Mouse (Mus musculus) forelimb bud, embryonic 11.5 days (tissue): ENCODE results near the gene Aaas.
"Not testable (repeated sequence)": the region's sequence is repeated elsewhere in the genome, so short reads cannot be mapped to it uniquely, and the experiment has no call there.

Experiments used
- DNase-seq: peaks from one replicate; pipeline ENCODE4 v3.0.0-alpha.2; 2012; ENCODE audit warnings: low read depth, low spot score

The Aaas gene

DNA sequence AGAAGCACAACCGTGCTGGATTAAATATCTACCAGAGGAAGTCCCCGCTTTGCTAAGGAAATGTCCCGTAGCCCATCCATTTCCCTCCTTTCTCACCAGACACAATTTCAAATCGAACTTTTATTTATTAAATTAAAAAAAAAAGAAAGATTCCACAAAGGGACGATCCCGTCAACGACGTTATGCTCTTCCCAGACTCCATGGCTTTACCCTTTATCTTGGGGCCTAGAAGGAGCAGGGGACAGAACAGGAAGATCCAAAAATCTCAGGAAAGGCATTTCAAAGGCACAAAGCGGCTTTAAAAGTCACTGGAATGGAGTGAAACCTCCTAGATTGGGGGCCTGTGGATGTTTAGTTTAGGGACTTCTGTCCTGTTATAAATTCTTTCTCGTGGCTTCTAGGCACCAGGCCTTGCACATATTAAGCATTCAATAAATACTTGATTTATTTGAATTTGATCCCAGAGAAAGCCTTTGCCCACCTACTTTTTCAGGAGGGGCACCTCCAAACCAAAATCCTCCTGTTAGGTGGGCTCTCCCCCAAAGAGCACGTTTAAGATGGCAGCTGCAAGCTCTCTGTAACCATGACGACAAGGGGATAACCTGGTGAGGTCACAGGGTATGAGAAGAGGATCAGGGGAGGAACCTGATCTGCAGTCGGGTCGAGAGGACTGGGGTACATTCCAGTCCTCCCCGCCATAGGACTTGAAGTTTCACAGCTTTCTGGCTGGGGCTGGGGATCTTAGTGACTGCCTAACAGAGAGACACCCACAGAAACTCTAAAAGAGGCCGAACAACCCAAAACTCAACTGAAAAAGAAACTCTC is 6.1 kb upstream of the Aaas start:
- DNase-seq: no peak

DNA sequence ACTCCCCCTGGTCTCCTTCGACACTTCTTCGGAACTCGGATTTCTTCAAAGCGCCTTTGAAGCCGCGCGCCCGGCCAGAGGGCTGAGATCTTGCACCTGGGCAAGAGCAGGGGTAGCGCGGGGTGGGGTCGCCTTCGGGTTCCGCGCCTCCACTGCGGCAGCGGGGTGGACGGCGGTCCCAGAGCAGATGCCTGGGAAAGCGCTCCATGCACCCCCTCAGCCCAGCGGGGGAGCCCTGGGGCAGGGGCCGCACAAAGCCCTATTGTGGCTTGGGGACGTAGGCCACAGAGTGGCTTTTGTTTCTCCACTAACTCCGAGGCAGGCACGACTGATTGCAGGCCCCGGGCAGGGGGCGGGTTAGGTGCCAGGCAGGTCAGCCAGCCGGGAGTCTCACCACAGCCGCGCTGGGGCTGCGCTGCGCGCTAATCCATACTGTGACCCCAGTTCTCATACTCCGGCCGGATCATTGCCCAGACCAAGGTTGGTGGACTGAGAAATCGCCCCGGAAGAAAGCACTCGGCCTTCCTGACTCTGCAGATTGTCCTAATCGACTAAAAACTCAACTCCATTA is 5.4 kb upstream of the Aaas start:
- peak; percentile 72 for DNase-seq

DNA sequence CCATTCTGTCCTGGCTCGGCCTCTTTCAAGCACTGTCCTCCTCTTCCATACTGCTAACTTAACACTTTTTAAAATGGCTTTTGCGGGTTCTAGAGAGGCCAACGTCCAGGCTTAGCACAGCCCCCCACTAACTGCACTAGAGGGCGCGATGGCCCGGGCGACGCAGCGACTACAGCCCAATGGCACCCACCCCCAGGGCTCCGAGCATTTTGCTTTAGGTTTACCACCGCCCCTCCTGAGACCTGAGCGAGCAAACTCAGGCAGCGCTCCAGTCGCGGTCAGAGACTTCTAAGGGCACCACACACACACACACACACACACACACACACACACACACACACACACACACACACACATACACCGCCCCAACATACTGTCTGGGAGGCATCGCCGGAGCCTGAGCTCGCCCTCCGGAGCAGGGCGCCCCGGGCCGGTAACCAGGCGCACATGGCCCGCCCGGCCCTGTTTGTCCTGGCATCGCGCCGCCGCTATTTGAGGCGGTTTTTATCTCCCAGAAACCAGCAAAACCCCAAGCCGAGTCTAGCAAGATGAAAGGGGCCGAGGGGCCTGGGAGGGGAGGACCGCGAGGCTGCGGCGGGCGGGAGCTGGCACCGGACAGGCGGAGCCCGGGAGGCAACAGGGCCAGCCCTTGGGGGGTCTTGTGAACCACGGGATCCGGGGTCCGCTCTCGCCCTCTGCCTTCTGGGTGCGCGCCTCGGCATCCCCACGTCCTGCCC is 4.7 kb upstream of the Aaas start:
- peak; percentile 61 for DNase-seq

DNA sequence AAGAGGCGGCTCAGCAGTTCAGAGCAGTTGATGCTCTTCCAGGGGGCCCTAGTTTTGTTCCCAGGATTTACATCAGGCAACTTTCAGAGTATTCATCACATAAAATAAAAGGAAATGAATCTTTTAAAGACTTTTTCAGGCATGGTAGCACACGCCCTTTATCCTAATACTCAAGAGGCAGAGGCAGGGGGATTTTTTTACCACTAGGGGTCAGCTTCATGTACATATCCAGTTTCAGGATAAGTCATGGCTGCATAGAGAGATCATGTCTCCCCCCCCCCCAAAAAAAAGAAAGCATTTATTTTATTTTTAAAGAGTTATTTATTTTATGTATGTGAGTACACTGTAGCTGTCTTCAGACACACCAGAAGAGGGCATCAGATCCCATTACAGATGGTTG is 3.4 kb upstream of the Aaas start:
- no peak for DNase-seq

DNA sequence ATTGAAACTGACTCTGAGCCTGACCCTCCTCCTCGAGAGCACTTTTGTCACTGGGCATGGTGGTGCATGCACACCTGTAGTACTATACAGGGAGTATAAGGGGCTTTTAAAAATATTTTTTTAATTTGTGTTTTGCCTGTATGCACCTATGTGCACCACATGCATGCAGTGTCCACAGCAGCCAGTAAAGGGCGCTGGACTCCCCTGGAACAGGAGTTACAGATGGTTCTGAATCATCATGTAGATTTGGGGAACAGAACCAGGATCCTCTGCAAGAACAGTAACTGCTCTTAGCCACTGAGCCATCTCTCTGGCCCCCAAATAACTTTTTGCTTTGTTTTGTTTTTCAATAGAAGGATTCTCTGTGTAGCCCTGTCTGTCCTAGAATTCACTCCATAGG is 1.6 kb upstream of the Aaas start:
- DNase-seq: no peak

DNA sequence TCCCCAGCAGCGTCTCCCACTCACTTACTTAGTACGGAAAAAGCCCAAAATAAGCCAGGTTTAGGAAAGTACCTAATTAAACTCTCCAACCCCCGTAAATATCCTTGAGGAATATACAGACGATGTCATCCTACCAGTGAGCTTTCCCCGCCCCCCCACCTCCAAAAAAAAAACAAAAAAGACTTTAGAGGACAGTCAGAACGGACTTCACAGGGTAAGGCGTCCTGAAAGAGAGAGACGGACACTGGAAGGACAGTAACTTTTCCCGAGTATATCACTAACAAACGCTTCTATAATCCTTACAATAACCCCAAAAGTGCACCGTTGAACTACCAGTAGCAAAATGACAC is 346 bp upstream of the Aaas start:
- no peak for DNase-seq

DNA sequence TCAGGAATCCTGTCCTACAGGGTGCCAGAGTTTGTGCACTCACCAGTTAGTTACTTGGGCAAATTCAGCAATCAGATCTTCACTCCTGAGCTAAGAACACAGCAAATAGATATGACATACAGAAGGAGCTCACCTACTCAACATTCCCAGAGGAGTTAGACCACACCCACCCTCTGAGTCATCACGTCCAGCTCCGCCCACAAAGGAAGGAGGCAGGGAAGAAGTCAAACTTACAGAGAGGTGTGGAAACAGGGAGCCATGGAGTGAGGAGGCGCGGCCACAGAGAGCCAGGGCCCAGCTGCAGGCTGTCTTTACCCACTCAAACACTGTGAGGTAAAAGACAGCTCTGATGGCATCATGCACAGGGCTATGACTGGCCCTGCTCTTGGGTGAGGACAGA is 4.1 kb downstream of the Aaas start:
- no peak for DNase-seq

DNA sequence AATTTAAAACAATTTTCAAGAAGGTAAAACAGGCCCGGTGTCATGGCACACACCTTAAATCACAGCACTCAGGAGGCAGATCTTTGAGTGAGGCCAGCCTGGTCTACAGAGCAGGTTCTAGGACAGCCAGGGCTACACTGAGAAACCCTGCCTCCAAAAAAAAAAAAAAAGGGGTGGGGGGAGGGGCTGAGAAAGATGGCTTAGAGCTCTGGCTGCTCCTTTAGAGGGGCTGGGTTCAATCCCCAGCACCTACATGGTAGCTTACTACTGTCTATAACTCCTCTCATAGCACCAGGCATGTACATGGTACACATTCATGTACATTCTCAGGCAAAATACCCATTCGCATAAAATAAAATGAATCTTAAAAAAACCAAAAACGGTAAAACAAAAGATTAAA is 6.1 kb downstream of the Aaas start:
- no peak for DNase-seq

DNA sequence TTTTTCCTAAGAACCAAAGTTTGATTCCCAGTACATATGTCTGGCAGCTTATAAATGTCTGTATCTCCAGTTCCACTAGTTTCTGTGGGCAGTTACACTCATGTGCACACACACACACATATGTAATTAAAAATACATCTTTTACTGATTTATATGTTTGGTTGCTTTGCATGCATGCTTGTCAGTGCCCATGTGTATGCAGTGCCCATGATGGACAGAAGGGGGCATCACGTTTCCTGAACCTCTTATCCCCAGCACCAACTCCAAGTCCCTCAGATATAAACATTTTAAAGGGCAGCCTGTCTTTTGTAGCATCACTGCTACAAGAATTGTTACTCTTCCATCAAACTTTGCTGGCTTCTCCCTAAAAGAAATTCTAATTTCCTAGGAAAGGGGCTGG is 9.0 kb downstream of the Aaas start:
- DNase-seq: peak; percentile 56

DNA sequence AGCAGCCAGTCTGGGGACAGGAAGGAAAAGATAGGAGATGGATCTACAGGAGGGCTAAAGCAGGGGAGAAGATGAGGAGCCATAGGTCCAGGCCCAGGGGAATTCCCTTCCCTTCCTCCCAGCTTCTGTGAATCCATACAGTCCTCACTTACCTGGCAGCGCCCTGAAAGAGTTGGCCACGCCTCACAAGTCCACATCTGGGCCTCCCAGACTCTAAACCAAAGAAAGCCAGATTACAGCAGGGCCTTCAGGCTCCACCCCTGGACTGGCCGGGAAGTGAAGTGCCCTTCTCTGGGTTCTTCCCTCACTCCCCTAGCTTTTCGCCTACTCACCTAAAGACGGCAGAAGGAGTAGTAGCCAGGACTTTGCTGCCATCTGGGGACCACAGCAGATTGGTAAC is 11.0 kb downstream of the Aaas start:
- no peak for DNase-seq

DNA sequence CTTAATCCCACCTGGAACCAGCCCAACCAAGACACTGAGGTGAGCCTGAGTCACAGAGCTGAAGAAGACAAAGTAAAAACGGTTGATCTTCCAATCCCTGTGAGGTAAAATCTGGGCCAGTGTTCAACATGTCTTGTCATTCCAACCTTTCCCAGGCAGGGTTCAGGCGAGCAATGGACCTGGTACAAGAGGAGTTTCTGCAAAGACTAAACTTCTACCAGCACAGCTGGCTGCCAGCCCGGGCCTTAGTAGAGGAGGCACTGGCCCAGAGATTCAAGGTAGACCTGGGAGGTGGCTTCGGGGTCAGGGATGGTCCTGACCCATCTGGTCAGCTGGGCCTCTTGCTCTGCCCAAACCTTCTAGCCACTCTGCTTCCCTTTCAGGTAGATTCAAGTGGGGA is 13.6 kb downstream of the Aaas start:
- DNase-seq: no peak

DNA sequence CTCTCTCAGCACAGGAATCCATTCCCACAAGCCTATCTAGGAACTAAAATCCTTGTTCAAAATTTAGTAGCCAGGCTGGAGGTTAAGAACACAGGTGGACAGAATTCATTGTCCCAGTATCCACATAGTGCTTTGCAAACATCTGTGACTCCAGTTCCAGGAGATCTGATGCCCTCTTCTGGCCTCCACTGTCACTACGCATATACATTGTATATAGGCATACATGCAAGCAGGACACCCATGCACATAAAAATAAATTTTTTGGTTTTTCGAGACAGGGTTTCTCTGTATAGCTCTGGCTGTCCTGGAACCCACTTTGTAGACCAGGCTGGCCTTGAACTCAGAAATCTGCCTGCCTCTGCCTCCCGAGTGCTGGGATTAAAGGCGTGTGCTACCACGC is 14.6 kb downstream of the Aaas start:
- not testable (repeated sequence) for DNase-seq

DNA sequence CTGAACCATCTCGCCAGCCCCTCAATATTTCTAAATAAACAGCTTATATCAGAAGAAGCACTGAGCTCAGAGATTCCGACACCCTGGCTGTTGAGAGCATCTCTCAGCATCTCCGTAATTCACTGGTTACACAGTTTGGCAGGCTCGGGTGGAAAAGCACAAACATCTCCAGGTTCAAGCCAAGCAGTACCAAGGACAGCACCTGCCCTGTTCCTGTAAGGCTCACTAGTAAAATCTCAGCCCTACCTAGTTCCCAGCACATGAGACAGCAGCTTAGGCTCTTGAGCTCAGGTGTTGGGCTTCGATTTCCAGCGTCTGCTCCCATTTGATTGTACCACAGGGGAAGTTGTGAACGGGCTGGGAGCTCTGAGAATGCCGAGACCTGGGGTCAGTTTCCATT is 15.3 kb downstream of the Aaas start:
- no peak for DNase-seq

DNA sequence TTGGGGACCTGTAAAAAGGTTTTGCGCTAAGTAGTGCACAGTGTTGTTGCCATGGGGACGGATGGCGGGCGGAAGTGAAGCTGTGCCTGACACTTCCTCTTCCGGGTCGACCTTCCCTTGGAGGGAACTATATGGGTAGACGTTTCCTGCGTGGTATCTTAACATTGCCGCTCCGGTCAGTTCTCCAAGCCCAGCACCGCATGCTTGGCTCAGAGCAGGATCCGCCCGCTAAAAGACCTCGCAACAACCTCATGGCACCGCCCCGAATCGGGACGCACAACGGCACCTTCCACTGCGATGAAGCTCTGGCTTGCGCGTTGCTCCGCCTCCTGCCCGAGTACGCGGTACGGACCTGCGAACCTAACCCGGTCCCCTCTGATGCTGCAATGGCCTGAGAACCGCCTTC is 19.0 kb downstream of the Aaas start, which contains the start of gene Myg1:
Gene Myg1, plus strand, starts transcription at position 100 of the 406 bp plus-strand sequence.
- peak; percentile 83 for DNase-seq

DNA sequence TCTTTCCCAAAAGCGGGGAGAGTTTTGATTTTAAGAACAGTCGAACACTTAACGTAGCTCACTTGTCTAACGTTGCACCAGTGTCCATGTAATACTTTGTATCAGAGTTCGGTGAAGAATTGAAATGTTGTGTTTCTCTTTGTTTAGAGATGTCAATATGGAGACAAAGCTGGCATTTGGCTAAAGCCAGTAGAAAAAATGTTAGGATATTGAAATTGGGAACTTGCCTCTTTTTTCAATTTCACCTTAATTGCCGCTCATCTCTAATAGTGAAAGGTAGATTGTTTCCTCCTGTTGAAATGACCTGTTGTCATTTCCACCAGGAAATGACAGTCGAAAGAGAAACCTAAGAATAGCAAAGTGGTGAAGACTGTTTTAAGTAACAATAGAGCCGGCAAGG is 23.7 kb downstream of the Aaas start:
- DNase-seq: no peak

DNA sequence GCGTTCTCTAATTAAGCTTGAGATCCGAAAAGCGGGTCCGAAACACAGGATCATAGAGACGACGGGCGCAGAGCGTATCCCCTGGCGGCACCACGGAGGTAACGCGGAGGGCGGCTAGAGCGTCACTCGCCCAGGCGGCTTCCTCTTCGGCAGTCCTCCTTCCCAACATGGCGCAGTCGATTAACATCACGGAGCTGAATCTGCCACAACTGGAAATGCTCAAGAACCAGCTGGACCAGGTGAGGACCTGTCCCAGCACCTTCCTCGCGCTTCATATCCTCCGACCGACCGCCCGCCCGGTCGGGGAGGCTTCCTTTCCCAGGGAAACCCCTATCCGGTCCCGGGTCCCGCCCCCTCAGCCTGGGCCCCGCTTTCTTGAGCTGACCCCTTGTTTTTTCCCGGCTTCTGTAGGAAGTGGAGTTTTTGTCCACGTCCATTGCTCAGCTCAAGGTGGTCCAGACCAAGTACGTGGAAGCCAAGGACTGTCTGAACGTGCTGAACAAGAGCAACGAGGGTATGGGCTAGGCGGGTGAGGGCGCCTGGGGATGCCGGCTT is 24.5 kb downstream of the Aaas start, which contains the start of gene Pfdn5:
Gene Pfdn5, plus strand, starts transcription at position 95 of the 555 bp plus-strand sequence.
- DNase-seq: peak; percentile 71

DNA sequence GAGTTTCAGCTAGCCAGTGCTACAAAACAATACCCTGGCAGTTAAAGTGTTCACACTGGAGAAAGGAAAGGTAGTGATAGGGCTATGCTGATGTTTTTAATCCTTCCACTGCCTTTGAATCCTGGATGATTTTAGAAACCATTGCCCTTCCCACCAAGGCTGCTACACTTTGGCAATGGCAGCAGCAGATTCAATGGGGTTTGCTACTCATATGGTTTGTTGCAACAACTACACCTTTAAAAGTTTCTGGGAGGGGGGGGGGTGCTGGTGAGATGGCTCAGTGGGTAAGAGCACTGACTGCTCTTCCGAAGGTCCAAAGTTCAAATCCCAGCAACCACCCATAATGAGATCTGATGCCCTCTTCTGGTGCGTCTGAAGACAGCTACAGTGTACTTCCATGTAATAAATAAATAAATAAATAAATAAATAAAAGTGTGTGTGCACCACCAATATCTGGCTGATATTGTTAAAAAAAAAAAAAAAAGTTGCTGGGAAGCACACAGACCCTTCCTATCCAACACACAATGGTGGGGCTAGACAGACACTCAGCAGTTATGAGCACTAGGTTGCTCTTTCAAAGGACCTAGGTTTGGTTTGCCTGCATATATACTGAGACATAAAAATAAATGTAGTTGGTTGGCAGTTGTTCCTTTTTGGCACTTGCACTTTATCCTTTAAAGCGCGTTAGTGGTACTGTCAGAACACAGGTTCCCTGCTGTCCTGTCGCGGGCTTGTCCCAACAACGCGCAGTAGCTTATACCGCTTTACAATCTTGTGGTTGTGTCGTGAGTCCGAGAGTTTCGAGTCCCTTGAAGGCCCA is 25.7 kb downstream of the Aaas start:
- peak; percentile 9 for DNase-seq

DNA sequence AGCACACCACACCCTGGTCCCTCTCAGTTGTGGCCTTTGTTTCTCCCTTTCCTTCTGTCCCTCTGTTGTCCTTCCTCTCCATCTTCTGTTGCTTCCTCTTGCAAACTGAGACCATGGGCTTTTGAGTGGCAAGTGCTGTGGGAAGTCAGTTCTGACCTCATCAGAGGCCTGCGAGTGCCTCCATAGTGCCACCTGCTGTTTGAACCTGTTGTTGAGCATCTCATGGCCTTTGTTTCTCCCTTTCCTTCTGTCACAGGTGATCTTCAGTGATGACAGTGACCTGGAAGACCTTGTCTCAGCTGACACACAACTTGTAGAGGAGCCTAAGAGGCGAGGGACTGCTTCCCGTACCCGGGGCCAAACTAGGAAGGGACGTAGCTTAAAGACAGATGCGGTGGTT is 34.3 kb downstream of the Aaas start:
- DNase-seq: peak; percentile 40

DNA sequence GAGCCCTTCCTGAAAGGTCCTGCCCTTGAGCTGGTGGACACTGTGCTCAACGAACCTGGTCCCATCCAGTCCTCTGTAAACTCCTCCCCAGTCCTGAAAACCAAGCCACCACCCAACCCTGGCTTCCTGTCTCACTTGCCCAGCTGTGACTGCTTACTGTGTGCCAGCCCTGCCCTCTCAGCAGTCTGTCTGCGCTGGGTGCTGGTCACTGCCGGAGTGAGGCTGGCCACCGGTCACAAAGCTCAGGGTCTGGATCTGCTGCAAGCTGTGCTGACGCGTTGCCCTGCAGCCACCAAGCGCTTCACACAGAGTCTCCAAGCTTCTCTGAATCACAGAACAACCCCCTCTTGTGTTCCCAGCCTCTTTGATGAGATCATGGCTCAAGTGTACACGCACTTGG is 35.3 kb downstream of the Aaas start:
- no peak for DNase-seq

DNA sequence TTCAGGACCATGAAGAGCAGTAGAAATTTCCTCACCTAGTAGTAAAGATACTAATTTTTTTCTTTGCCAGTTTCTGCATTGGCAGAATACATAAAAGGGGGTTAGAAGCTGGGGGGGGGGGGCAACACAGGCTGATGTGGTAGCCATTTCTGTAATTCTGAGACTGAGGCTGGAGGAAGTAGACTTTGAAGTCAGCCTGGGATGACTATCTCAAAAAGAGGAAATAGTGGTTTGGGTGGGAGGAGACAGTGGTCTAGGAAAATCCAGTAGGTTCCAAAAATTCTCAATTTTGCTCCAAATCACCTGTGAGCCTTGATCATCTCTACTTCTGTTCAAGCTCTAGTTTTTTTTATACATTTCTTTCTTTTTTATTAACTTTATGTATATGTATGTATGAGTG is 39.1 kb downstream of the Aaas start:
- DNase-seq: no peak

DNA sequence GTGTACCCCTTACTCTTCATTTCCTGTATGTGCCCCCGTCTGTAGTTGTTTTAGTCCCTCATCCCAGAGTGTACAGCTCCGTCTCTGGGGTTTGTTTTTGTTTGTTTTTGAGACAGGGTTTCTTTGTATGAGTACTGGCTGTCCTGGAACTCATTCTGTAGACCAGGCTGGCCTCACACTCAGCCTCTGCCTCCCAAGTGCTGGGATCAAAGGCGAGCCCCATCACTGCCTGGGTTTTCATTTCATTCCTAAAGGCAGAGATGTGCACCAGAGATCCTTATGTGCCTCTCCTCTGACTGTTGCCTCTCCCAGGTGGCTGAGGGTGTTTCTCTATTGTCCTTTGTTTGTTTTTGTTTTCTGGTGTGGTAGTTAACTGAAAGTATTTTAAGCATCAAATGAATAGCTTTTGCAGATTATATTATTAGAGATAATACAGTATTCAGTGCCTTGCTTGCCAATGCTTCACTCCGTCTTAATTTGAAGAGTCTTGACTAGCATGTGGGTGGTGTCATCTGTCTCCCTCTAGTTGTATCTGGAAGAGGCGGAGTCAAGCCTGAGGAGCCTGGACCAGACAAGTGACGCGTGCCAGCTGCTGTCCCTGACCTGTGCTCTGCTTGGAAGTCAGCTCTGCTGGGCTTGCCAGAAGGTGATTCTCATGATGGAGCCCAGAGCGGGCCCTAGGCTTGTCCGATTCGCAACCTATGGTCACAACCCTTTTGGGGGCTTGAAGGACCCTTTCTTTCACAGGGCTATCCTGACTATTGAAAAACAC is 40.3 kb downstream of the Aaas start:
- no peak for DNase-seq
